Comparison of ENCODE assay signal across 8 mouse cellular contexts in the genomic region with DNA sequence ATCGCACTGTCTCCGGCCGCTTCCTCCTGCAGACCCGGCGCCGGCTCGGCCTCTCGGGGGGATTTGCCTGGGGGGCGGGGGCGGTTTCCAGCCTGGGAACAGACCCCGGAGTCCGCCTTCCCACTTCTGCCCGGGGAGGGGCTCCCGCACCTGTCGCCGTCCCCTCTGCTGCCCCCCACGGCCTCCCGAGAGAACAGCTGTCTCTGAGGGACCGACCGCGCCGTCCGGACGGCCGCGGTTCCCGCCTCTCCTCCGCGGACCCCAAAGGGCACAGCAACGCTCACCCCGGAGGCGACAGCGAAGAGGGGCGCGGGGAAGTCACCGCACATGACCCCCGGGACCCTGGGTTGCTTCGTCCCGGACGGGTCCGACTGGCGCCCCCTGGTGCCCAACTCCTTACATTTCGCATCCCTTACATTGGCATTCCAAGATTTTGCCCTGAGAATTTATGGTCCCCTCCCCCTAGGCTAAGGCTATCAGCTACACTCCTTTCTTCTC. TPM values are rescaled to one million over a fixed set of nuclear protein-coding genes. Genes with fewer than 3 reads are reported as not detected.
A peak's percentile ranks its signal among the peaks of the same experiment; 100 is the strongest.
DNase-seq lines count a peak whose midpoint lies in the region; ATAC-seq and TF ChIP-seq lines count a peak whose summit lies in the region.

No protein-coding gene starts in this region.

- H3K9ac ChIP-seq in heart, postnatal 0 days (replicated peaks; ENCODE audit: low read depth, low read length): peak overlapping the region; percentile 43

- DNase-seq in ES-CJ7 (ENCODE audit: low read depth, low spot score): peak; percentile 84
- peak; percentile 33 to 52 for DNase-seq in adrenal gland, postnatal 4 days (ENCODE audit: low spot score in 2 of 2)
- DNase-seq in heart, postnatal 0 days (ENCODE audit: low spot score): no peak
- DNase-seq in kidney, postnatal 25 days: peak; percentile 82 to 83
- peak; percentile 59 for DNase-seq in lung, postnatal 25 days (ENCODE audit: low spot score)
- peak; percentile 82 for DNase-seq in retina, postnatal 1 day
- peak; percentile 77 for DNase-seq in yolk sac, embryonic 10.5 days (ENCODE audit: low spot score)

- peak; percentile 62 for TF ChIP-seq CTCF in embryonic fibroblast, embryonic 13.5 days (IDR thresholded peaks at IDR 0.05; ENCODE audit: borderline replicate concordance, insufficient read depth, low read length)
- peak; percentile 56 for TF ChIP-seq CTCF in heart, postnatal 0 days (IDR thresholded peaks at IDR 0.05; ENCODE audit: low read depth)

- TF ChIP-seq EP300 in heart, postnatal 0 days (IDR thresholded peaks at IDR 0.05; ENCODE audit: low read depth): no peak

- WGBS in heart, postnatal 0 days: under 1% methylated on average over 40 of the region's 43 CpGs

- TF ChIP-seq POLR2A in embryonic fibroblast, embryonic 13.5 days (IDR thresholded peaks at IDR 0.05; ENCODE audit: low read depth, low read length): no peak

- peak; percentile 47; the same call in 1 of the 2 replicates for ATAC-seq in heart, postnatal 0 days (ENCODE audit: insufficient read depth, low read depth)

- peak overlapping the region; percentile 92 for H3K4me2 ChIP-seq in heart, postnatal 0 days (ENCODE audit: low read depth, low read length)

- H3K36me3 ChIP-seq in heart, postnatal 0 days (replicated peaks; ENCODE audit: control insufficient read depth, insufficient read depth, low read length): no peaks in the 10 kb centered on the region

- peaks cover 19% of the 10 kb centered on the region; the same call in 1 of the 2 replicates for H3K27me3 ChIP-seq in heart, postnatal 0 days (ENCODE audit: control insufficient read depth, insufficient read depth, low read length)

- H3K27ac ChIP-seq in embryonic fibroblast, embryonic 13.5 days (ENCODE audit: insufficient read depth, low read length): no peak overlapping the region
- H3K27ac ChIP-seq in heart, postnatal 0 days (ENCODE audit: low read depth): no peak overlapping the region

- H3K4me1 ChIP-seq in embryonic fibroblast, embryonic 13.5 days (ENCODE audit: control insufficient read depth, insufficient read depth, low read length): no peaks in the 10 kb centered on the region
- H3K4me1 ChIP-seq in heart, postnatal 0 days (ENCODE audit: control insufficient read depth, insufficient read depth): peaks cover 5% of the 10 kb centered on the region

- H3K9me3 ChIP-seq in heart, postnatal 0 days (replicated peaks; ENCODE audit: control insufficient read depth, low read length): no peaks in the 10 kb centered on the region

- H3K4me3 ChIP-seq in embryonic fibroblast, embryonic 13.5 days (ENCODE audit: insufficient read depth, low read length): peak overlapping the region; percentile 73
- peak overlapping the region; percentile 79 for H3K4me3 ChIP-seq in heart, postnatal 0 days (ENCODE audit: low read depth, low read length)

RNA-seq across cellular contexts. Expression of a gene that starts 0.8 kb away (rescaled TPM):
- 10 to 100 TPM in 1 of 2 experiments, 1 to 10 TPM in 1; 8.9 to 10.9 TPM for total RNA-seq in adrenal gland, postnatal 4 days (2021)
- polyA plus RNA-seq in embryonic fibroblast, embryonic 13.5 days (2011; ENCODE audit: insufficient read length, low read depth, missing spikeins): 0.13 and 0.70 TPM in 2 replicates
- total RNA-seq in heart, postnatal 0 days (2014; rRNA removed; ENCODE audit: low replicate concordance): 6.9 and 10.6 TPM in 2 replicates
- 3.0 and 3.1 TPM in 2 replicates for polyA plus RNA-seq in heart, postnatal 0 days (2015; fragmentation: Nextera tagmentation; extraction: Ambion mirVana)

RNA-seq across cellular contexts. Expression of a gene that starts 24.5 kb away (rescaled TPM):
- 100 to 1,000 TPM; 112 to 119 TPM for total RNA-seq in adrenal gland, postnatal 4 days (2021)
- 146 and 152 TPM in 2 replicates for polyA plus RNA-seq in embryonic fibroblast, embryonic 13.5 days (2011; ENCODE audit: insufficient read length, low read depth, missing spikeins)
- 50.2 and 58.2 TPM in 2 replicates for total RNA-seq in heart, postnatal 0 days (2014; rRNA removed; ENCODE audit: low replicate concordance)
- polyA plus RNA-seq in heart, postnatal 0 days (2015; fragmentation: Nextera tagmentation; extraction: Ambion mirVana): 72.4 and 74.3 TPM in 2 replicates

RNA-seq across cellular contexts. Expression of a gene that starts 36.3 kb away (rescaled TPM):
- total RNA-seq in adrenal gland, postnatal 4 days (2021): 100 to 1,000 TPM; 935 to 938 TPM
- 1,073 and 1,205 TPM in 2 replicates for polyA plus RNA-seq in embryonic fibroblast, embryonic 13.5 days (2011; ENCODE audit: insufficient read length, low read depth, missing spikeins)
- total RNA-seq in heart, postnatal 0 days (2014; rRNA removed; ENCODE audit: low replicate concordance): 1,086 and 1,110 TPM in 2 replicates
- polyA plus RNA-seq in heart, postnatal 0 days (2015; fragmentation: Nextera tagmentation; extraction: Ambion mirVana): 341 and 360 TPM in 2 replicates

RNA-seq across cellular contexts. Expression of a gene that starts 41.1 kb away (rescaled TPM):
- total RNA-seq in adrenal gland, postnatal 4 days (2021): 1,000 to 10,000 TPM; 3,532 to 3,650 TPM
- 2,862 and 3,188 TPM in 2 replicates for polyA plus RNA-seq in embryonic fibroblast, embryonic 13.5 days (2011; ENCODE audit: insufficient read length, low read depth, missing spikeins)
- 577 and 617 TPM in 2 replicates for total RNA-seq in heart, postnatal 0 days (2014; rRNA removed; ENCODE audit: low replicate concordance)
- polyA plus RNA-seq in heart, postnatal 0 days (2015; fragmentation: Nextera tagmentation; extraction: Ambion mirVana): 2,108 and 2,189 TPM in 2 replicates

RNA-seq across cellular contexts. Expression of a gene that starts 42.7 kb away (rescaled TPM):
- total RNA-seq in adrenal gland, postnatal 4 days (2021): 10 to 100 TPM; 10.9 to 11.0 TPM
- polyA plus RNA-seq in embryonic fibroblast, embryonic 13.5 days (2011; ENCODE audit: insufficient read length, low read depth, missing spikeins): 4.7 and 6.0 TPM in 2 replicates
- total RNA-seq in heart, postnatal 0 days (2014; rRNA removed; ENCODE audit: low replicate concordance): 13.8 and 24.4 TPM in 2 replicates
- polyA plus RNA-seq in heart, postnatal 0 days (2015; fragmentation: Nextera tagmentation; extraction: Ambion mirVana): 6.1 and 8.1 TPM in 2 replicates
